Mouse (Mus musculus) forebrain, embryonic 16.5 days (tissue): ENCODE measurements around the gene Rab3ip. TPM values are rescaled to one million over a fixed set of nuclear protein-coding genes. Genes with fewer than 3 reads are reported as not detected.
A peak's percentile ranks its signal among the peaks of the same experiment; 100 is the strongest.

ENCODE experiments used
- ATAC-seq: fragments of 200-750 bp; cut with Nextera tagmentation; 2 replicates; pipeline ENCODE4 v1.8.0; 2017; ENCODE audit warnings: mild to moderate bottlenecking, moderate library complexity
- H3K27ac ChIP-seq: fragments of 300-500 bp; sonication (generic); 2 replicates; pipeline ENCODE4 v1.5.1; 2014; ENCODE audit warnings: low read length, control low read depth
- H3K27me3 ChIP-seq: fragments of 300-500 bp; sonication (generic); replicated peaks from 2 replicates; pipeline ENCODE4 v1.6.1; 2014; ENCODE audit warnings: low read length; ENCODE audit not compliant: control insufficient read depth, insufficient read depth
- H3K36me3 ChIP-seq: fragments of 300-500 bp; sonication (generic); 2 replicates; pipeline ENCODE4 v1.6.1; 2014; ENCODE audit not compliant: control insufficient read depth, insufficient read depth
- H3K4me1 ChIP-seq: fragments of 300-500 bp; sonication (generic); replicated peaks from 2 replicates; pipeline ENCODE4 v1.6.1; 2014; ENCODE audit warnings: low read length; ENCODE audit not compliant: control insufficient read depth, insufficient read depth
- H3K4me2 ChIP-seq: fragments of 300-500 bp; sonication (generic); 2 replicates; pipeline ENCODE4 v1.6.1; 2014; ENCODE audit warnings: mild to moderate bottlenecking, low read length, control low read depth
- H3K4me3 ChIP-seq: fragments of 300-500 bp; sonication (generic); replicated peaks from 2 replicates; pipeline ENCODE4 v1.5.1; 2014; ENCODE audit warnings: mild to moderate bottlenecking, low read length, control low read depth
- H3K9ac ChIP-seq: fragments of 300-500 bp; sonication (generic); replicated peaks from 2 replicates; pipeline ENCODE4 v1.6.1; 2014; ENCODE audit warnings: low read depth, low read length, control low read depth
- H3K9me3 ChIP-seq: fragments of 300-500 bp; sonication (generic); 2 replicates; pipeline ENCODE4 v1.6.1; 2016; ENCODE audit warnings: low read length; ENCODE audit not compliant: control insufficient read depth
- WGBS: fragments of 180-500 bp; shearing (Covaris S2); extraction: QIAGEN DNeasy Blood & Tissue Kit; methylation state at CpG from one replicate; pipeline ENCODE4 v1.1.7; 2014; 5-methylcytosine and 5-hydroxymethylcytosine counted together
- polyA plus RNA-seq: library from polyadenylated mRNA; unstranded; fragments of >200 nt; fragmentation: Nextera tagmentation; extraction: Ambion mirVana; gene quantifications from 2 replicates; pipeline ENCODE4 v1.2.1, GENCODE M21; 2015

Gene Rab3ip
- polyA plus RNA-seq, 1 experiment from 2014 or later, result 48.2 TPM

- H3K27ac ChIP-seq, result no peak overlapping the region
- no peak overlapping the region for H3K4me2 ChIP-seq
- H3K4me3 ChIP-seq, result no peak overlapping the region
- H3K9me3 ChIP-seq, result no peaks in the 10 kb centered on the region
- peaks cover 6% of the 10 kb centered on the region for H3K36me3 ChIP-seq
- 83% methylated on average over 8 of the region's 8 CpGs for WGBS
- H3K4me1 ChIP-seq, result no peaks in the 10 kb centered on the region
- no peak overlapping the region for H3K9ac ChIP-seq
- H3K27me3 ChIP-seq, result no peaks in the 10 kb centered on the region
- ATAC-seq, result no peak
Observed at GRCm38 (mm10) chr10:116916581-116916980, 34.0 kb downstream of the Rab3ip start.

GRCm38 (mm10) chr10:116915286-116915685 lies 35.3 kb downstream of the Rab3ip start:
- no peak for ATAC-seq
- H3K27ac ChIP-seq, result no peak overlapping the region
- H3K4me2 ChIP-seq, result no peak overlapping the region
- no peak overlapping the region for H3K4me3 ChIP-seq
- H3K9me3 ChIP-seq, result no peaks in the 10 kb centered on the region
- no peaks in the 10 kb centered on the region for H3K4me1 ChIP-seq
- WGBS, result 93% methylated on average over 8 of the region's 8 CpGs
- no peak overlapping the region for H3K9ac ChIP-seq
- H3K27me3 ChIP-seq, result no peaks in the 10 kb centered on the region
- H3K36me3 ChIP-seq, result peaks cover 8% of the 10 kb centered on the region

GRCm38 (mm10) chr10:116914586-116914985 lies 36.0 kb downstream of the Rab3ip start:
- no peak for ATAC-seq
- H3K27me3 ChIP-seq, result no peaks in the 10 kb centered on the region
- H3K4me1 ChIP-seq, result no peaks in the 10 kb centered on the region
- 95% methylated on average over 9 of the region's 9 CpGs for WGBS
- H3K27ac ChIP-seq, result no peak overlapping the region
- H3K9ac ChIP-seq, result no peak overlapping the region
- H3K9me3 ChIP-seq, result no peaks in the 10 kb centered on the region
- H3K4me2 ChIP-seq, result no peak overlapping the region
- H3K4me3 ChIP-seq, result no peak overlapping the region
- H3K36me3 ChIP-seq, result peaks cover 15% of the 10 kb centered on the region

GRCm38 (mm10) chr10:116913647-116914273 lies 36.8 kb downstream of the Rab3ip start:
- no peak overlapping the region for H3K9ac ChIP-seq
- no peak overlapping the region for H3K27ac ChIP-seq
- no peak overlapping the region for H3K4me3 ChIP-seq
- no peaks in the 10 kb centered on the region for H3K9me3 ChIP-seq
- no peak overlapping the region for H3K4me2 ChIP-seq
- H3K27me3 ChIP-seq, result no peaks in the 10 kb centered on the region
- peaks cover 14% of the 10 kb centered on the region for H3K36me3 ChIP-seq
- H3K4me1 ChIP-seq, result no peaks in the 10 kb centered on the region
- no peak for ATAC-seq
- 95% methylated on average over 17 of the region's 17 CpGs for WGBS

GRCm38 (mm10) chr10:116912850-116913249 lies 37.7 kb downstream of the Rab3ip start:
- WGBS, result 95% methylated on average over 9 of the region's 9 CpGs
- Histone ChIP-seq H3K9me3 (no peaks in the 10 kb centered on the region), H3K4me2 (no peak overlapping the region), H3K4me3 (no peak overlapping the region), H3K9ac (no peak overlapping the region), H3K36me3 (peaks cover 14% of the 10 kb centered on the region), H3K4me1 (no peaks in the 10 kb centered on the region), H3K27ac (no peak overlapping the region), H3K27me3 (no peaks in the 10 kb centered on the region)
- no peak for ATAC-seq

- 0 out of 2 replicates have a peak, but pooled peaks have one; percentile 33 for ATAC-seq
- no peaks in the 10 kb centered on the region for H3K4me1 ChIP-seq
- WGBS, result 83% methylated on average over 15 of the region's 15 CpGs
Observed at GRCm38 (mm10) chr10:116908901-116909642, 41.5 kb downstream of the Rab3ip start.

GRCm38 (mm10) chr10:116906794-116907193 lies 43.8 kb downstream of the Rab3ip start:
- no peak overlapping the region for H3K27ac ChIP-seq
- no peak overlapping the region for H3K4me3 ChIP-seq
- H3K36me3 ChIP-seq, result peaks cover 17% of the 10 kb centered on the region
- no peaks in the 10 kb centered on the region for H3K9me3 ChIP-seq
- no peak overlapping the region for H3K9ac ChIP-seq
- no peak overlapping the region for H3K4me2 ChIP-seq
- ATAC-seq, result no peak
- H3K27me3 ChIP-seq, result no peaks in the 10 kb centered on the region
- no peaks in the 10 kb centered on the region for H3K4me1 ChIP-seq
- whole genome bisulfite sequencing, result 95% methylated on average over 9 of the region's 9 CpGs

More at GRCm38 (mm10) chr10:116908901-116909642, 41.5 kb downstream of the Rab3ip start:
- no peak overlapping the region for H3K4me2 ChIP-seq
- H3K27ac ChIP-seq, result no peak overlapping the region
- peaks cover 17% of the 10 kb centered on the region for H3K36me3 ChIP-seq
- no peaks in the 10 kb centered on the region for H3K27me3 ChIP-seq
- H3K4me3 ChIP-seq, result no peak overlapping the region
- no peaks in the 10 kb centered on the region for H3K9me3 ChIP-seq
- no peak overlapping the region for H3K9ac ChIP-seq

- no peak overlapping the region for H3K9ac ChIP-seq
- H3K4me2 ChIP-seq, result no peak overlapping the region
- H3K36me3 ChIP-seq, result peaks cover 7% of the 10 kb centered on the region
- H3K4me3 ChIP-seq, result no peak overlapping the region
- no peaks in the 10 kb centered on the region for H3K4me1 ChIP-seq
- ATAC-seq, result no peak
- no peaks in the 10 kb centered on the region for H3K27me3 ChIP-seq
- no peak overlapping the region for H3K27ac ChIP-seq
- 92% methylated on average over 10 of the region's 10 CpGs for WGBS
- H3K9me3 ChIP-seq, result no peaks in the 10 kb centered on the region
Observed at GRCm38 (mm10) chr10:116904503-116904908, 46.1 kb downstream of the Rab3ip start.

- Histone ChIP-seq H3K4me1 (no peaks in the 10 kb centered on the region), H3K9me3 (no peaks in the 10 kb centered on the region), H3K27me3 (no peaks in the 10 kb centered on the region), H3K4me2 (no peak within 1 kb of the TSS), H3K36me3 (no peaks in the 10 kb centered on the region), H3K9ac (no peak within 1 kb of the TSS), H3K4me3 (no peak within 1 kb of the TSS), H3K27ac (no peak within 1 kb of the TSS)
- WGBS, result 73% methylated on average over 17 of the region's 17 CpGs
- ATAC-seq, result no peak
Observed at GRCm38 (mm10) chr10:116896336-116897177, 54.0 kb downstream of the Rab3ip start, which contains the start of gene Myrfl. Gene Myrfl, minus strand, starts transcription at chr10:116896919.
